Mouse (Mus musculus) MEL (cell line): ENCODE data around the gene Wdfy3. TPM values are rescaled to one million over a fixed set of nuclear protein-coding genes. Genes with fewer than 3 reads are reported as not detected.

Experiments used
- DNase-seq: peaks from one replicate; pipeline ENCODE4 v3.0.0; 2011; ENCODE audit warnings: low read depth, low spot score
- H3K27ac ChIP-seq: 2 replicates; pipeline ENCODE4 v1.5.1; 2012; ENCODE audit warnings: low read depth, mild to moderate bottlenecking, control low read depth, low read length, moderate library complexity; ENCODE audit not compliant: control insufficient read depth
- H3K27me3 ChIP-seq, 2 experiments: fragments of 150-350 bp in 1 of 2; sonication (generic) in 1 of 2; 2 replicates each; pipeline ENCODE4 v1.6.1; 2012; ENCODE audit warnings: low read length in 2 of 2, mild to moderate bottlenecking in 2 of 2, improper control_type of control experiment in 1 of 2, moderate library complexity in 1 of 2; ENCODE audit not compliant: insufficient read depth in 2 of 2, control insufficient read depth in 1 of 2
- H3K36me3 ChIP-seq, 2 experiments: 2 replicates each; pipeline ENCODE4 v1.6.1; 2012 to 2014; ENCODE audit warnings: low read length in 2 of 2, improper control_type of control experiment in 1 of 2, inconsistent platforms in 1 of 2, mild to moderate bottlenecking in 1 of 2; ENCODE audit not compliant: insufficient read depth in 2 of 2, control insufficient read depth in 1 of 2
- H3K4me1 ChIP-seq, 2 experiments: fragments of 150-350 bp in 1 of 2; sonication (generic) in 1 of 2; 2 replicates each; pipeline ENCODE4 v1.6.1; 2012; ENCODE audit warnings: low read length in 2 of 2, improper control_type of control experiment in 1 of 2, mild to moderate bottlenecking in 1 of 2; ENCODE audit not compliant: insufficient read depth in 2 of 2, control insufficient read depth in 1 of 2
- H3K4me3 ChIP-seq, 2 experiments: fragments of 150-350 bp in 1 of 2; sonication (generic) in 1 of 2; 2 replicates each; pipeline ENCODE4 v1.5.1; 2012; ENCODE audit warnings: low read depth in 2 of 2, low read length in 2 of 2, mild to moderate bottlenecking in 2 of 2, moderate library complexity in 2 of 2, control low read depth in 1 of 2, improper control_type of control experiment in 1 of 2; ENCODE audit not compliant: control insufficient read depth in 1 of 2, insufficient read depth in 1 of 2
- H3K79me2 ChIP-seq: 2 replicates; pipeline ENCODE4 v1.6.1; 2012; ENCODE audit warnings: mild to moderate bottlenecking, low read length, moderate library complexity; ENCODE audit not compliant: control insufficient read depth, poor library complexity, insufficient read depth
- H3K9ac ChIP-seq: 2 replicates; pipeline ENCODE4 v1.6.1; 2012; ENCODE audit warnings: low read depth, mild to moderate bottlenecking, control low read depth, low read length, moderate library complexity; ENCODE audit not compliant: control insufficient read depth, poor library complexity, severe bottlenecking
- H3K9me3 ChIP-seq: fragments of 150-350 bp; sonication (generic); replicated peaks from 2 replicates; pipeline ENCODE4 v1.6.1; 2012; ENCODE audit warnings: mild to moderate bottlenecking, low read length, improper control_type of control experiment, moderate library complexity; ENCODE audit not compliant: insufficient read depth
- CHD2 ChIP-seq: IDR thresholded peaks from 2 replicates; pipeline ENCODE4 v1.6.1; 2011; ENCODE audit warnings: low read length, improper control_type of control experiment
- CTCF ChIP-seq, 3 experiments: IDR thresholded peaks in 2 of 3; conservative IDR thresholded peaks in 1 of 3; 2 replicates each; pipeline ENCODE4 v1.5.1; 2011 to 2012; ENCODE audit warnings: low read length in 3 of 3, low read depth in 2 of 3, mild to moderate bottlenecking in 2 of 3, improper control_type of control experiment in 1 of 3, inconsistent platforms in 1 of 3, mixed read lengths in 1 of 3, moderate library complexity in 1 of 3; ENCODE audit not compliant: control insufficient read depth in 1 of 3, insufficient read depth in 1 of 3, poor library complexity in 1 of 3, severe bottlenecking in 1 of 3
- ELF1 ChIP-seq: IDR thresholded peaks from 2 replicates; pipeline ENCODE4 v1.6.1; 2014; ENCODE audit warnings: low read depth, mild to moderate bottlenecking, inconsistent platforms, low read length, improper control_type of control experiment, moderate library complexity
- EP300 ChIP-seq, 2 experiments: IDR thresholded peaks; 2 replicates each; pipeline ENCODE4 v1.6.1; 2011; ENCODE audit warnings: improper control_type of control experiment in 2 of 2, low read length in 2 of 2, low read depth in 1 of 2, mild to moderate bottlenecking in 1 of 2
- GATA1 ChIP-seq: IDR thresholded peaks from 2 replicates; pipeline ENCODE4 v1.6.1; 2011; ENCODE audit warnings: low read depth, low read length, improper control_type of control experiment
- KAT2A ChIP-seq: conservative IDR thresholded peaks from 2 replicates; pipeline ENCODE4 v1.6.1; 2012; ENCODE audit warnings: low read depth, low read length, improper control_type of control experiment, inconsistent platforms
- MAFK ChIP-seq: IDR thresholded peaks from 2 replicates; pipeline ENCODE4 v1.6.1; 2011; ENCODE audit warnings: low read depth, mild to moderate bottlenecking, low read length, improper control_type of control experiment, borderline replicate concordance
- MAX ChIP-seq: IDR thresholded peaks from 2 replicates; pipeline ENCODE4 v1.6.1; 2011; ENCODE audit warnings: low read length, improper control_type of control experiment
- NRF1 ChIP-seq: IDR thresholded peaks from 2 replicates; pipeline ENCODE4 v1.6.1; 2014; ENCODE audit warnings: low read depth, mild to moderate bottlenecking, inconsistent platforms, low read length, improper control_type of control experiment, moderate library complexity; ENCODE audit not compliant: poor library complexity, insufficient read depth, severe bottlenecking
- POLR2A ChIP-seq, 2 experiments: IDR thresholded peaks; 2 replicates each; pipeline ENCODE4 v1.6.1; 2011 to 2012; ENCODE audit warnings: low read length in 2 of 2, mild to moderate bottlenecking in 2 of 2, control low read depth in 1 of 2, improper control_type of control experiment in 1 of 2, low read depth in 1 of 2, moderate library complexity in 1 of 2; ENCODE audit not compliant: control insufficient read depth in 1 of 2, insufficient read depth in 1 of 2, poor library complexity in 1 of 2
- POLR2AphosphoS2 ChIP-seq: IDR thresholded peaks from 2 replicates; pipeline ENCODE4 v1.6.1; 2011; ENCODE audit warnings: low read length, improper control_type of control experiment
- POLR2AphosphoS5 ChIP-seq: IDR thresholded peaks from 2 replicates; pipeline ENCODE4 v1.6.1; 2012; ENCODE audit warnings: low read depth, borderline replicate concordance, mild to moderate bottlenecking, inconsistent platforms, low read length, moderate library complexity, mixed read lengths
- RAD21 ChIP-seq: IDR thresholded peaks from 2 replicates; pipeline ENCODE4 v1.6.1; 2011; ENCODE audit warnings: mild to moderate bottlenecking, low read depth, low read length, improper control_type of control experiment
- TCF12 ChIP-seq: IDR thresholded peaks from 2 replicates; pipeline ENCODE4 v1.6.1; 2014; ENCODE audit warnings: low read depth, mild to moderate bottlenecking, inconsistent platforms, low read length, improper control_type of control experiment, moderate library complexity
- USF2 ChIP-seq, 2 experiments: IDR thresholded peaks; 2 replicates each; pipeline ENCODE4 v1.6.1; 2011 to 2012; ENCODE audit warnings: improper control_type of control experiment in 2 of 2, low read length in 2 of 2, borderline replicate concordance in 1 of 2, inconsistent platforms in 1 of 2, low read depth in 1 of 2, mild to moderate bottlenecking in 1 of 2; ENCODE audit not compliant: insufficient read depth in 1 of 2
- ZKSCAN1 ChIP-seq: IDR thresholded peaks from 2 replicates; pipeline ENCODE4 v1.6.1; 2012; ENCODE audit warnings: low read depth, mild to moderate bottlenecking, inconsistent platforms, low read length, improper control_type of control experiment, moderate library complexity
- polyA plus RNA-seq, 2 experiments: library from polyadenylated mRNA; stranded (reverse) in 1 of 2; unstranded in 1 of 2; fragments of >175 nt in 1 of 2; fragments of >200 nt in 1 of 2; gene quantifications; 2 replicates each; pipeline versions ENCODE4 v1.2.1 to v1.2.4; 2012; ENCODE audit warnings: low replicate concordance in 2 of 2, low read depth in 1 of 2; ENCODE audit not compliant: insufficient read length in 2 of 2, insufficient read depth in 1 of 2, missing spikeins in 1 of 2
- total RNA-seq: library from RNA; depleted of rRNA; stranded (reverse); fragments of 300-350 nt; gene quantifications from 2 replicates; pipeline ENCODE4 v1.2.3, GENCODE M21; 2012

The Wdfy3 gene
- total and polyA plus RNA-seq, 3 experiments = 10.0 to 21.3 (median 11.9) TPM

DNA sequence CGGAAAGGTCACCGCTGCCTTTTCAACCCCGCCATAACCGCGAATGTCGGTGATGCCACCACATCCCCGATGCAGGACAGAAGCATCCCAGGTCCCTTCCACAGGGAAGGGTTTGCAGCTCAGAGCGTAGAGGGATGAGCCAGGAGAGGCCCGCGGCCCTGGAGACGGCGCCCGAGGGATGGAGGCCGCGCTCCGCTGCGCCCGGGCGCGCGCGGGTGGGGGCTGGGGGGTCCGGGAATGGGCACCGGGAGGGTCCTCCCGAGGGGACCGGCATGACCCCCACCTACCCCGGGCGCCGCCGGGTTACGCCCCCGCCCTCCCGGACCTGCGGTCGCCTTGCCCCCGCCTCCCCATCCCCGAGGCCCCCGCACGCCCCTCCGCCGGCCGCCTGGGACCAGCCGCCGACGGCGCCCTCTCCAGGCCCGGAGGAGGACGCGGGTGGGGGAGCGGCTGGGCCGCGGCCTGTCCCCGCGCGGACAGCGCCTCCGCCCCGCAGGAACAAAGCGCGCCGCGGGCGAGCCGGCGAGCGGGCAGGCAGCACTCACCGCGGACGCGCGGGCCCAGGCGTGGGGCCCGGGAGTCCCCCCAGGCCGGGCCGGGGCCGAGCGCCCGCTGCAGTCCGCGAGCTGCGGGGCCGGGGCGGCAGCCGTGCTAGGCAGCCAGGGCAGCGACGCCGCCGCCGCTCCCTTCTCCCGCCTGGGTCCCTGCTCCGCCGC lies 512 bp downstream of the Wdfy3 start:
- H3K9me3 ChIP-seq = no peaks in the 10 kb centered on the region
- 0 out of 2 replicates have a peak overlapping the region, but pooled peaks have one; percentile 14 for H3K27ac ChIP-seq
- peaks cover 0 to 22% of the 10 kb centered on the region in 2 experiments; a peak in 2 of 4 replicates for H3K36me3 ChIP-seq
- peak overlapping the region; percentile 94 to 96 for H3K4me3 ChIP-seq
- peak; percentile 35 for DNase-seq
- H3K79me2 ChIP-seq = peaks cover 35% of the 10 kb centered on the region
- H3K9ac ChIP-seq = peak overlapping the region; percentile 94
- TF ChIP-seq POLR2AphosphoS2 (no peak), KAT2A (no peak), CTCF (IDR thresholded peaks at IDR 0.05 in 2 of 3, conservative IDR thresholded peaks at IDR 0.05 in 1 of 3; ENCODE audit: control insufficient read depth in 1 of 3, insufficient read depth in 1 of 3, low read depth in 2 of 3, low read length in 3 of 3, poor library complexity in 1 of 3, severe bottlenecking in 1 of 3) (peak in 2 of 3 experiments; percentile 23 to 62; a peak in 3 of 6 replicates), MAFK (no peak)
- no peaks in the 10 kb centered on the region for H3K27me3 ChIP-seq
- H3K4me1 ChIP-seq = peaks cover 3 to 9% of the 10 kb centered on the region in 2 experiments

DNA sequence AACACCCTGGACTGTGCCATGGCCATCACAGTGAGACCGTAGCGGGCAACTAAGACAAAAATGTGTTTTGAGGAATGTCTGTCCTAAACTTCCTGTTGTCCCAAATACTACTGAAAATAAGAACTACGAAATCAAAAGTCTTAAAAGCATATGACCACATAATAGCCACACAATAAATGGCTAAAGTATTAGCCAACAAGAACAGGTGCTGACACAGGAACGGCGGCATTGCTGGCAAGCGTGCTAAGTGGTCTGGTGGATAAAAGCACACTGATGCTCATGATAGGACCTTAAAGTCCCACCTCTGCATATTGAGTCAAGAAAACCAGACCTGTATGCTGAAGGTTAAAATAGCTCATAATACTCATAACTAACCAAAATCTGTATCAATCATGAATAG lies 3.3 kb downstream of the Wdfy3 start:
- H3K36me3 ChIP-seq = peaks cover 0 to 22% of the 10 kb centered on the region in 2 experiments; a peak in 2 of 4 replicates
- no peak overlapping the region for H3K27ac ChIP-seq
- no peak overlapping the region for H3K9ac ChIP-seq
- H3K27me3 ChIP-seq = no peaks in the 10 kb centered on the region
- peaks cover 3 to 10% of the 10 kb centered on the region in 2 experiments for H3K4me1 ChIP-seq
- no peak overlapping the region for H3K4me3 ChIP-seq
- H3K9me3 ChIP-seq = no peaks in the 10 kb centered on the region
- no peak for DNase-seq
- peaks cover 43% of the 10 kb centered on the region for H3K79me2 ChIP-seq
- no peak for TF ChIP-seq MAX
- no peak for TF ChIP-seq POLR2AphosphoS5
- TF ChIP-seq RAD21 = no peak
- TF ChIP-seq USF2 (IDR thresholded peaks at IDR 0.05; ENCODE audit: borderline replicate concordance in 1 of 2, insufficient read depth in 1 of 2, low read depth in 1 of 2, low read length in 2 of 2) = no peak
- no peak for TF ChIP-seq POLR2A (IDR thresholded peaks at IDR 0.05; ENCODE audit: control insufficient read depth in 1 of 2, insufficient read depth in 1 of 2, low read depth in 1 of 2, low read length in 2 of 2, poor library complexity in 1 of 2)
- TF ChIP-seq KAT2A = no peak
- TF ChIP-seq MAFK = no peak
- no peak for TF ChIP-seq ZKSCAN1
- no peak for TF ChIP-seq CHD2
- TF ChIP-seq ELF1 = no peak
- TF ChIP-seq EP300 (IDR thresholded peaks at IDR 0.05; ENCODE audit: low read depth in 1 of 2, low read length in 2 of 2) = no peak
- no peak for TF ChIP-seq TCF12
- no peak for TF ChIP-seq CTCF (IDR thresholded peaks at IDR 0.05 in 2 of 3, conservative IDR thresholded peaks at IDR 0.05 in 1 of 3; ENCODE audit: control insufficient read depth in 1 of 3, insufficient read depth in 1 of 3, low read depth in 2 of 3, low read length in 3 of 3, poor library complexity in 1 of 3, severe bottlenecking in 1 of 3)
- TF ChIP-seq GATA1 = no peak
- no peak for TF ChIP-seq NRF1
